15 mouse cellular contexts compared by ENCODE assay signal in genomic region chr6:147760113-147760512, GRCm38 (mm10).
DNase-seq lines count a peak whose midpoint lies in the region; ATAC-seq and TF ChIP-seq lines count a peak whose summit lies in the region.
"Had no signal": no experiment of that assay in that cellular context is flagged by ENCODE, and none has a peak within 500 bp of the region (broad histone marks: within the 10 kb centered on the region; RNA-seq: fewer than 3 reads in every experiment).

No protein-coding gene starts in this region.

- no peak overlapping the region for H3K4me2 ChIP-seq in lung, postnatal 0 days (replicated peaks; ENCODE audit: low read depth, low read length)
- no peak overlapping the region for H3K4me2 ChIP-seq in heart, embryonic 14.5 days (ENCODE audit: low read length)
- H3K4me2 ChIP-seq: embryonic facial prominence, embryonic 12.5 days; hindbrain, embryonic 14.5 days; limb, embryonic 13.5 days had no signal

- H3K4me3 ChIP-seq in lung, postnatal 0 days (ENCODE audit: low read depth, low read length) = no peak overlapping the region
- no peak overlapping the region for H3K4me3 ChIP-seq in heart, embryonic 14.5 days (ENCODE audit: control insufficient read depth in 1 of 2, insufficient read depth in 1 of 2, low read depth in 1 of 2, low read length in 2 of 2)
- H3K4me3 ChIP-seq in small intestine, adult 2 months (ENCODE audit: low read depth, low read length) = no peak overlapping the region
- H3K4me3 ChIP-seq: embryonic facial prominence, embryonic 12.5 days; limb, embryonic 13.5 days had no signal

- peak; percentile 91 for DNase-seq in heart, adult 11 months
- DNase-seq in heart, postnatal 36 days = no peak
- DNase-seq in lung, postnatal 0 days (ENCODE audit: low spot score) = peak; percentile 38
- no peak for DNase-seq in lung, postnatal 4 days
- DNase-seq in spleen, postnatal 4 days (ENCODE audit: low spot score in 2 of 2) = no peak
- no peak for DNase-seq in cerebellum, postnatal 36 days
- DNase-seq: cerebellum, adult 9-10 months; gastrocnemius, postnatal 14 days; kidney, postnatal 10 days had no signal

- no peak for TF ChIP-seq CTCF in lung, postnatal 0 days (IDR thresholded peaks at IDR 0.05)
- TF ChIP-seq CTCF in small intestine, adult 2 months (IDR thresholded peaks at IDR 0.05; ENCODE audit: extremely low read depth, insufficient read length, insufficient replicate concordance, low read depth, low read length) = no peak

- no peaks in the 10 kb centered on the region for H3K27me3 ChIP-seq in lung, postnatal 0 days (replicated peaks; ENCODE audit: insufficient read depth, low read length)
- no peaks in the 10 kb centered on the region for H3K27me3 ChIP-seq in heart, embryonic 14.5 days (ENCODE audit: control insufficient read depth, insufficient read depth, low read length)
- H3K27me3 ChIP-seq in small intestine, adult 2 months (ENCODE audit: control insufficient read depth, insufficient read depth, low read length) = no peaks in the 10 kb centered on the region
- H3K27me3 ChIP-seq: embryonic facial prominence, embryonic 12.5 days had no signal

- no peaks in the 10 kb centered on the region for H3K9me3 ChIP-seq in lung, postnatal 0 days (ENCODE audit: low read length)
- H3K9me3 ChIP-seq in heart, embryonic 14.5 days (ENCODE audit: control insufficient read depth, low read length) = no peaks in the 10 kb centered on the region
- H3K9me3 ChIP-seq: embryonic facial prominence, embryonic 12.5 days; limb, embryonic 13.5 days had no signal

- TF ChIP-seq POLR2A in small intestine, adult 2 months (IDR thresholded peaks at IDR 0.05; ENCODE audit: low read depth, low read length) = no peak

- TF ChIP-seq EP300 in lung, postnatal 0 days (IDR thresholded peaks at IDR 0.05) = 0 out of 2 replicates have a peak, but pooled peaks have one; percentile 36

- 55% methylated on average over 2 of the region's 2 CpGs for WGBS in lung, postnatal 0 days
- WGBS in heart, embryonic 14.5 days = 45% methylated on average over 2 of the region's 2 CpGs
- 23% methylated on average over 2 of the region's 2 CpGs for WGBS in small intestine, adult 2 months

- no peaks in the 10 kb centered on the region for H3K4me1 ChIP-seq in lung, postnatal 0 days (ENCODE audit: insufficient read depth, low read depth, low read length)
- peaks cover 3 to 8% of the 10 kb centered on the region in 2 experiments; a peak in 1 of 4 replicates for H3K4me1 ChIP-seq in heart, embryonic 14.5 days (ENCODE audit: control insufficient read depth in 2 of 2, insufficient read depth in 2 of 2, low read length in 2 of 2)
- H3K4me1 ChIP-seq in small intestine, adult 2 months (ENCODE audit: control insufficient read depth, insufficient read depth, insufficient read length, low read length) = peaks cover 25% of the 10 kb centered on the region; the same call in 1 of the 2 replicates

- H3K9ac ChIP-seq in lung, postnatal 0 days (replicated peaks; ENCODE audit: low read depth) = no peak overlapping the region
- no peak overlapping the region for H3K9ac ChIP-seq in heart, embryonic 14.5 days (ENCODE audit: low read length)
- H3K9ac ChIP-seq: embryonic facial prominence, embryonic 12.5 days; hindbrain, embryonic 14.5 days; limb, embryonic 13.5 days had no signal

- intact Hi-C loops in heart, postnatal 36 days (cut with DNase I) = no loop called here

- no peaks in the 10 kb centered on the region for H3K36me3 ChIP-seq in lung, postnatal 0 days (ENCODE audit: insufficient read depth, low read length)
- no peaks in the 10 kb centered on the region for H3K36me3 ChIP-seq in heart, embryonic 14.5 days (ENCODE audit: control insufficient read depth, insufficient read depth, low read length)
- no peaks in the 10 kb centered on the region for H3K36me3 ChIP-seq in small intestine, adult 2 months (ENCODE audit: control insufficient read depth, insufficient read depth, low read length)
- H3K36me3 ChIP-seq: embryonic facial prominence, embryonic 12.5 days; limb, embryonic 13.5 days had no signal

- H3K27ac ChIP-seq in lung, postnatal 0 days (ENCODE audit: low read length) = no peak overlapping the region
- peak overlapping the region; percentile 35 to 50; a peak in 3 of 4 replicates for H3K27ac ChIP-seq in heart, embryonic 14.5 days (replicated peaks in 1 of 2; ENCODE audit: control insufficient read depth in 1 of 2, insufficient read depth in 1 of 2, low read depth in 2 of 2, low read length in 2 of 2)
- peak overlapping the region; percentile 94 for H3K27ac ChIP-seq in small intestine, adult 2 months (ENCODE audit: insufficient read depth, low read depth, low read length)
- H3K27ac ChIP-seq: embryonic facial prominence, embryonic 12.5 days; hindbrain, embryonic 14.5 days; limb, embryonic 13.5 days had no signal

- peak; percentile 61 for ATAC-seq in lung, postnatal 0 days
- no peak for ATAC-seq in heart, embryonic 14.5 days (ENCODE audit: insufficient number of reproducible peaks, insufficient read depth, low FRiP score, low read depth)
- ATAC-seq: forebrain, embryonic 14.5 days had no signal

Comparison
In these comparisons a context has a peak if more than half of its experiments do, and no peak if none do; other contexts are left out.
1. DNase-seq: peak in heart, adult 11 months (single experiment) and lung, postnatal 0 days (single experiment); none in heart, postnatal 36 days (0 of 2), lung, postnatal 4 days (0 of 2), spleen, postnatal 4 days (0 of 2) and cerebellum, postnatal 36 days (0 of 2).